Mouse (Mus musculus) liver, postnatal 0 days (tissue): Measurements from ENCODE around the gene Thbd. TPM values are rescaled to one million over a fixed set of nuclear protein-coding genes. Genes with fewer than 3 reads are reported as not detected.
A peak's percentile ranks its signal among the peaks of the same experiment; 100 is the strongest.

ENCODE experiments used
- ATAC-seq: fragments of 200-750 bp; cut with Nextera tagmentation; 2 replicates; pipeline ENCODE4 v1.8.0; 2017; ENCODE audit warnings: mild to moderate bottlenecking, moderate library complexity
- DNase-seq: peaks from one replicate; pipeline ENCODE4 v3.0.0-alpha.2; 2016
- H3K27ac ChIP-seq: fragments of 300-500 bp; sonication (generic); 2 replicates; pipeline ENCODE4 v1.5.1; 2014; ENCODE audit warnings: antibody characterized with exemption, moderate library complexity, mild to moderate bottlenecking, low read depth
- H3K27me3 ChIP-seq: fragments of 300-500 bp; sonication (generic); 2 replicates; pipeline ENCODE4 v1.6.1; 2014; ENCODE audit warnings: low read length, control low read depth, mixed read lengths; ENCODE audit not compliant: insufficient read depth
- H3K36me3 ChIP-seq: fragments of 300-500 bp; sonication (generic); replicated peaks from 2 replicates; pipeline ENCODE4 v1.6.1; 2014; ENCODE audit warnings: mild to moderate bottlenecking, control low read depth, low read length, moderate library complexity, mixed read lengths; ENCODE audit not compliant: insufficient read depth
- H3K4me1 ChIP-seq: fragments of 300-500 bp; sonication (generic); 2 replicates; pipeline ENCODE4 v1.6.1; 2014; ENCODE audit warnings: antibody characterized with exemption, mild to moderate bottlenecking, control low read depth; ENCODE audit not compliant: insufficient read depth
- H3K4me2 ChIP-seq: fragments of 300-500 bp; sonication (generic); 2 replicates; pipeline ENCODE4 v1.6.1; 2014; ENCODE audit warnings: low read depth, mild to moderate bottlenecking, low read length, moderate library complexity, mixed read lengths
- H3K4me3 ChIP-seq: fragments of 300-500 bp; sonication (generic); 2 replicates; pipeline ENCODE4 v1.5.1; 2014; ENCODE audit warnings: low read depth, low read length
- H3K9ac ChIP-seq: fragments of 300-500 bp; sonication (generic); replicated peaks from 2 replicates; pipeline ENCODE4 v1.6.1; 2014; ENCODE audit warnings: mild to moderate bottlenecking, moderate library complexity
- H3K9me3 ChIP-seq: fragments of 300-500 bp; sonication (generic); 2 replicates; pipeline ENCODE4 v1.6.1; 2016; ENCODE audit warnings: mild to moderate bottlenecking, control low read depth, low read length, mixed read lengths
- CTCF ChIP-seq: sonication (generic); IDR thresholded peaks from 2 replicates; pipeline ENCODE4 v1.5.1; 2016; ENCODE audit warnings: antibody characterized with exemption, low read depth
- EP300 ChIP-seq: IDR thresholded peaks from 2 replicates; pipeline ENCODE4 v1.6.1; 2016; ENCODE audit warnings: antibody characterized with exemption, low read depth, mild to moderate bottlenecking
- WGBS: fragments of 180-500 bp; shearing (Covaris S2); extraction: QIAGEN DNeasy Blood & Tissue Kit; methylation state at CpG from one replicate; pipeline ENCODE4 v1.1.7; 2014; ENCODE audit not compliant: insufficient replicate concordance; 5-methylcytosine and 5-hydroxymethylcytosine counted together
- polyA plus RNA-seq: library from polyadenylated mRNA; unstranded; fragments of >200 nt; fragmentation: Nextera tagmentation; extraction: Ambion mirVana; gene quantifications from 2 replicates; pipeline ENCODE4 v1.2.1, GENCODE M21; 2015

The Thbd gene
- polyA plus RNA-seq, 1 experiment from 2014 or later = 1.7 TPM

DNA sequence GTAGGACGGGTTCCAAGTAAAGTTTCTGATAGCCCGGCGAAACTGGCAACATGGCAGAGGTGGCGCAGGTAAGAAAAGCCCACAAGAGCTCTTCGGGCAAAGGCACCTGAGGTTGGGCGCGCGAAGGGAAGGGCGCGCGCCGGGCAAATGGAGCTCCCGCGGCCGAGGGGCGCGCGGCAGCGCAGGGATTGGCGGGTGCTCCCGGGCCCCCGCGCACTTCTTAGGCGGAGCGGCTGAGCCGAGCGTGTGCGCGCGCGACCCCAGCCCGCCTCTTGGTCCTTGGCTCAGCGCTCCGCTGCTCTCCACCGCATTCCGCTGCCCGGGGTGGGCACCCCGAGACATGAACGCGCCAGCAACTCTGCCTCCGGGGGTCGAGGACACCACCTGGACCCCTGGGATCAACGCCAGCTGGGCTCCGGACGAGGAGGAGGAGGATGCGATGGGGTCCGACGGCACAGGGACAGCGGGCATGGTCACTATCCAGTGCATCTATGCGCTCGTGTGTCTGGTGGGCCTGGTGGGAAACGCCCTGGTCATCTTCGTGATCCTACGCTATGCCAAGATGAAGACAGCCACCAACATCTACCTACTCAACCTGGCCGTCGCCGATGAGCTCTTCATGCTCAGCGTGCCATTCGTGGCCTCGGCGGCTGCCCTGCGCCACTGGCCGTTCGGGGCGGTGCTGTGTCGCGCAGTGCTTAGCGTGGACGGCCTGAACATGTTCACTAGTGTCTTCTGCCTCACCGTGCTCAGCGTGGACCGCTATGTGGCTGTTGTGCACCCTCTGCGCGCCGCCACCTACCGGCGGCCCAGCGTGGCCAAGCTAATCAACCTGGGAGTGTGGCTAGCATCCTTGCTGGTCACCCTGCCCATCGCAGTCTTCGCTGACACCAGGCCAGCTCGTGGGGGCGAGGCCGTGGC, 12.6 kb downstream of the Thbd start, which contains the start of gene Sstr4:
TSS of gene Sstr4 (plus strand) at position 214 of the 921 bp plus-strand sequence.
- ATAC-seq = peak; percentile 39
- TF ChIP-seq CTCF (peak; percentile 71), EP300 (no peak)
- Histone ChIP-seq H3K4me1 (peaks cover 20% of the 10 kb centered on the region), H3K36me3 (no peaks in the 10 kb centered on the region), H3K4me3 (peak within 1 kb of the TSS; percentile 45), H3K27ac (no peak within 1 kb of the TSS), H3K27me3 (peaks cover 19% of the 10 kb centered on the region), H3K4me2 (peak within 1 kb of the TSS; percentile 78), H3K9ac (peak within 1 kb of the TSS; percentile 26), H3K9me3 (no peaks in the 10 kb centered on the region)
- peak; percentile 54 for DNase-seq
- WGBS = 7% methylated on average over 80 of the region's 83 CpGs

DNA sequence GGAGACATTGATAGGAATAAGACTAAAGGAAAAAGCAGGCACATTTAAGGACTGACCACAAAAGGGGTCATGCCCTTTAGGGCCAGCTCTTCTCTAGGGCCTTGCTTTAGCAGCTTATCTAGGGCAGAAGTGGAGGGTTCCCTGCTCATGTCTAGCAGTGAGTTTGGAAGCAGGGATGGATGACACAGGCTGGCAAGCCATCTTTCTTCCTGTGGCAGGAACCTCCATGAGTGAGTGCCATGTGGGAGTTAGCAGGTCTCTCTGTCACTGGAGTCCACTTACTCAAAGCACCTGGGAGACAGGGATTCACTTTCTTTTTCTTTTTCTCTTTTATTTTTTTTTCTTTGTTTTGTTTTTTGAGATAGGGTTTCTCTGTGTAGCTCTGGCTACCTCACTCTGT, 14.1 kb downstream of the Thbd start:
- ATAC-seq = no peak

DNA sequence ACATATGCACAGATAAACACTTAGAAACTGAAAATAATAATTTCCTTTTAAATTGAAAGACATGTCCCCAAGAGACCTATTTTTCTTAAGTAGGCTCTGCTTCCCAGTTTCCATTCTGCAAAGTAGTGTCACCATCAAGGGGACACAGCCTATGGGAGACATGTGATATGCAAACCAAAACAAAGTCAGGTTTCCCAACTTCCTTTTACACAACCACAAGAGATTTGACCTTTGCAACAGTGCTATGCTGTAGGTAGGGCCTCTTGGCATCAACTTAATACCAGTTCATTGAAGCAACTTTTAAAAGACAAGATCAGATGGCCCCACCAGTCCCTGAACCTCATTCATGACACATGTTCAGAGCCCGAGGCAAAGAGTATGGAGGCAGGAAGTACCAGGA, 14.8 kb downstream of the Thbd start:
- Histone ChIP-seq H3K4me1 (peaks cover 20% of the 10 kb centered on the region), H3K27ac (no peak overlapping the region), H3K4me3 (no peak overlapping the region), H3K36me3 (no peaks in the 10 kb centered on the region), H3K9me3 (no peaks in the 10 kb centered on the region), H3K9ac (no peak overlapping the region), H3K27me3 (peaks cover 19% of the 10 kb centered on the region), H3K4me2 (no peak overlapping the region)
- TF ChIP-seq CTCF (no peak), EP300 (no peak)
- WGBS = 39% methylated on average over 1 of the region's 1 CpGs
- DNase-seq (no peak), ATAC-seq (peak; percentile 86)

More for the DNA sequence above, 14.1 kb downstream of the Thbd start:
- no peak for DNase-seq
- Histone ChIP-seq H3K36me3 (no peaks in the 10 kb centered on the region), H3K4me2 (no peak overlapping the region), H3K27ac (no peak overlapping the region), H3K27me3 (peaks cover 19% of the 10 kb centered on the region), H3K4me1 (peaks cover 20% of the 10 kb centered on the region), H3K4me3 (no peak overlapping the region), H3K9ac (no peak overlapping the region), H3K9me3 (no peaks in the 10 kb centered on the region)
- TF ChIP-seq EP300 = no peak
- TF ChIP-seq CTCF = no peak

DNA sequence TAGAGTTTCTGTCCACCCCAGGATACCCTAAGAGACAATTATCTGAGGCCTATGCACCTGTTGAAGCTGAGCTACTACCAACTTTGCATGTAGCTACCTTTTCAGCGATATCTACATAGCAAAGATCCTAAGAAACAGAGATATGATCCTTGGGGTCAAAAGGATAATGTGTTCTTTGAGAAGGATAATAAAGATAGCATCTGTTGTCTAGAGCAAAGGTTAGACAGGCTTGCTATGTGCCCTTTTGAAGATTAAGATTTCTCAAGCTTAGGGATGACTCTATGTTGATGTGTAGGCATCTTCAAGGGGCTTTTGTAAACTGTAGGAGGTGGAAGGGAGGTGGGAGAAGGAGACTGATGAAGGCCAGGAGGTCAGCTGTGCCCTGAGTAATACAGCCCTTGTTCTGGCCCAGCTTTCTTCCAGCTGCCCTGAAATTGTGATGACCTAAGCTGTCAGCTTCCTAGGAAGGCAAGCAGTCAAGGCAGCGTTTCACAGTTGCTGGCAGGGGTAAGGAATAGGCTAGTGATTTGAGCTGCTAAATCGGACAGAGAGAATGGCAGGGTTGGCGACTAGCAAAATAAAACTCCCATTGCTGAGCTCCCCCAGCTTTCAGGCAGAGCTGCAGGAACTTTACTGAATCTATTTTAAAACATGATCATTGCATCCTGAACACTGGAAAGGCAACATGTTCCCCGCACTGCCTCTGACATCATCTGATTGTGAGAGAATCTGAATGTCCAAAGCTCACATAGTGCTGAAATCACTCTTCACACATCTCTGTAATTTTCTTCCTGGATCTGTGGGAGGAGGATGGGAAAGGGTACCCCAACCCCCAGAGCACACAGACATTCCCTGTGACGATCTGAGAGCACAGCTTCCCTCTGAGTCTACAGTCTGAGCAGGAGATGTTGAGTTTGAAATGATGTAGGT, 20.1 kb downstream of the Thbd start:
- Histone ChIP-seq H3K27ac (no peak overlapping the region), H3K9me3 (no peaks in the 10 kb centered on the region), H3K27me3 (no peaks in the 10 kb centered on the region), H3K9ac (no peak overlapping the region), H3K4me1 (peaks cover 2% of the 10 kb centered on the region; the same call in 1 of the 2 replicates), H3K4me3 (no peak overlapping the region), H3K4me2 (no peak overlapping the region), H3K36me3 (no peaks in the 10 kb centered on the region)
- WGBS = 67% methylated on average over 6 of the region's 6 CpGs
- DNase-seq (no peak), ATAC-seq (no peak)
- no peak for TF ChIP-seq CTCF
- no peak for TF ChIP-seq EP300

DNA sequence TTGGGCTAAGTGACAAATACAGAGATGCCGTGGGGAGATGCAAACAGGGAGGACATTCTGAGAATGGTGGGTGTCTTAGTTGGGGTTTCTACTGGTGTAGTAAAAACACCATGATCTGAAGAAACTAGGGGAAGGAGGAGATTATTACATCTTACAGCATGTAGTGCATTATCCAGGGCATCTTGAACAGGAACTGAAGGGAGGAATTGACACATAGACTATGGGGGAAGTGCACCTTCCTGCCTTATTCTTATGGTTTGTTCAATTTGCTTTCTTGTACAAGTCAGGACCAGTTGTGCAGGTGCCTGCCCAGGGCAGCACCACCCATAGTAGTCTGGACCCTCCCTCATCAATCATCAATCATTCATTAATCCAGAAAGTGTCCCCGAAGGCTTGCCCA, 21.1 kb downstream of the Thbd start:
- H3K9me3 ChIP-seq = no peaks in the 10 kb centered on the region
- 80% methylated on average over 2 of the region's 2 CpGs for WGBS
- no peaks in the 10 kb centered on the region for H3K36me3 ChIP-seq
- no peak overlapping the region for H3K4me3 ChIP-seq
- TF ChIP-seq EP300 = no peak
- no peak for TF ChIP-seq CTCF
- H3K27me3 ChIP-seq = no peaks in the 10 kb centered on the region
- DNase-seq (no peak), ATAC-seq (no peak)
- no peak overlapping the region for H3K27ac ChIP-seq
- no peak overlapping the region for H3K4me2 ChIP-seq
- no peaks in the 10 kb centered on the region for H3K4me1 ChIP-seq
- no peak overlapping the region for H3K9ac ChIP-seq

DNA sequence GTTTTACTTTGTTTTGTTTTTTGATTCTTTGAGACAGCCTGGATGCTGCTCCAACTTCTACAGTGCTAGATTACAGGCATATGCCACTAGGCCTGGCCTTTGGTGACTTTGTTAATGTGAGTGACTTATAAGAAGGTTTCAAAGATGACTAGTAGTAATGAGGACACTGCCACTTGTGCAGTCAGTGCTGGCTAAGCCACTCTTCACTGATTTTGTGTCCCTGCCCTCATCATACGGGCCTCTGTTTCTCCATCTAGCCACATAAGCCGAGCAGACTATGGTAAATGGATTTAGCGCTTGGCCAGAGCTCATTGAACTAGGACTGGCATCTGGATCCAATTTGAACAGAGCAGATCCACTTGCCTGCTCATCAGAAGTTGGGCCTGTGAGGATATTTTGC, 21.5 kb downstream of the Thbd start:
- ATAC-seq = no peak
- Histone ChIP-seq H3K4me2 (no peak overlapping the region), H3K36me3 (no peaks in the 10 kb centered on the region), H3K9ac (no peak overlapping the region), H3K27ac (no peak overlapping the region), H3K4me1 (no peaks in the 10 kb centered on the region), H3K4me3 (no peak overlapping the region), H3K27me3 (no peaks in the 10 kb centered on the region), H3K9me3 (no peaks in the 10 kb centered on the region)
- DNase-seq = no peak
- no peak for TF ChIP-seq EP300
- 80% methylated on average over 3 of the region's 3 CpGs for WGBS
